Mouse (Mus musculus): ENCODE measurements around the gene Gnat2.

- TF ChIP-seq CTCF (IDR thresholded peaks at IDR 0.05; ENCODE audit: low read depth, low read length), result no peak
- no peak for TF ChIP-seq POLR2A (IDR thresholded peaks at IDR 0.05; ENCODE audit: insufficient read depth, low read length)
These were observed 2.7 kb upstream of the Gnat2 start for GRCm38 (mm10) chr3:108089916-108090315.

Measured in ES-Bruce4 (cell line).